Mouse (Mus musculus): Measurements from ENCODE around the gene Btrc.
"Not testable (repeated sequence)": the region's sequence is repeated elsewhere in the genome, so short reads cannot be mapped to it uniquely, and the experiment has no call there.

Btrc gene

GRCm38 (mm10) chr19:45363384-45363926, at the start of gene Btrc:
Btrc (plus strand) TSS chr19:45363734.
- DNase-seq (ENCODE audit: low read depth): peak; percentile 99

GRCm38 (mm10) chr19:45317473-45317882, 46.1 kb upstream of the Btrc start:
- DNase-seq (ENCODE audit: low read depth): no peak

- no peak for DNase-seq (ENCODE audit: low read depth)
Measured at GRCm38 (mm10) chr19:45321062-45321461, 42.5 kb upstream of the Btrc start.

- DNase-seq (ENCODE audit: low read depth): no peak
Measured at GRCm38 (mm10) chr19:45329039-45329438, 34.5 kb upstream of the Btrc start.

- no peak for DNase-seq (ENCODE audit: low read depth)
Measured at GRCm38 (mm10) chr19:45329748-45330298, 33.7 kb upstream of the Btrc start.

GRCm38 (mm10) chr19:45336718-45337117, 26.8 kb upstream of the Btrc start:
- DNase-seq (ENCODE audit: low read depth): no peak

- no peak for DNase-seq (ENCODE audit: low read depth)
Measured at GRCm38 (mm10) chr19:45338182-45338581, 25.4 kb upstream of the Btrc start.

- no peak for DNase-seq (ENCODE audit: low read depth)
Measured at GRCm38 (mm10) chr19:45343941-45344340, 19.6 kb upstream of the Btrc start.

- no peak for DNase-seq (ENCODE audit: low read depth)
Measured at GRCm38 (mm10) chr19:45348188-45348587, 15.3 kb upstream of the Btrc start.

GRCm38 (mm10) chr19:45350456-45350855, 13.1 kb upstream of the Btrc start:
- DNase-seq (ENCODE audit: low read depth): no peak

GRCm38 (mm10) chr19:45352706-45353105, 10.8 kb upstream of the Btrc start:
- DNase-seq (ENCODE audit: low read depth): not testable (repeated sequence)

- no peak for DNase-seq (ENCODE audit: low read depth)
Measured at GRCm38 (mm10) chr19:45355678-45356077, 7.9 kb upstream of the Btrc start.

- DNase-seq (ENCODE audit: low read depth): not testable (repeated sequence)
Measured at GRCm38 (mm10) chr19:45356868-45357267, 6.7 kb upstream of the Btrc start.

- DNase-seq (ENCODE audit: low read depth): no peak
Measured at GRCm38 (mm10) chr19:45360486-45360885, 3.0 kb upstream of the Btrc start.

- no peak for DNase-seq (ENCODE audit: low read depth)
Measured at GRCm38 (mm10) chr19:45363933-45364391, 428 bp downstream of the Btrc start.

GRCm38 (mm10) chr19:45366651-45367050, 3.1 kb downstream of the Btrc start:
- DNase-seq (ENCODE audit: low read depth): no peak

- DNase-seq (ENCODE audit: low read depth): not testable (repeated sequence)
Measured at GRCm38 (mm10) chr19:45384815-45385214, 21.3 kb downstream of the Btrc start.

- no peak for DNase-seq (ENCODE audit: low read depth)
Measured at GRCm38 (mm10) chr19:45388551-45388950, 25.0 kb downstream of the Btrc start.

GRCm38 (mm10) chr19:45394078-45394477, 30.5 kb downstream of the Btrc start:
- no peak for DNase-seq (ENCODE audit: low read depth)

GRCm38 (mm10) chr19:45411000-45411399, 47.5 kb downstream of the Btrc start:
- peak; percentile 25 for DNase-seq (ENCODE audit: low read depth)

- no peak for DNase-seq (ENCODE audit: low read depth)
Measured at GRCm38 (mm10) chr19:45412694-45413093, 49.2 kb downstream of the Btrc start.

GRCm38 (mm10) chr19:45413966-45414365, 50.4 kb downstream of the Btrc start:
- no peak for DNase-seq (ENCODE audit: low read depth)

GRCm38 (mm10) chr19:45417601-45418000, 54.1 kb downstream of the Btrc start:
- no peak for DNase-seq (ENCODE audit: low read depth)

- no peak for DNase-seq (ENCODE audit: low read depth)
Measured at GRCm38 (mm10) chr19:45422276-45422675, 58.7 kb downstream of the Btrc start.
